Mouse (Mus musculus): Measurements from ENCODE around the gene Tns3. TPM values are rescaled to one million over a fixed set of nuclear protein-coding genes. Genes with fewer than 3 reads are reported as not detected.
A peak's percentile ranks its signal among the peaks of the same experiment; 100 is the strongest.

The Tns3 gene
- polyA plus RNA-seq, 1 experiment, result not detected

- 27% methylated on average over 10 of the region's 10 CpGs for WGBS
- H3K4me3 ChIP-seq (ENCODE audit: insufficient read depth, low read depth, low read length), result no peak overlapping the region
- TF ChIP-seq POLR2A (IDR thresholded peaks at IDR 0.05; ENCODE audit: insufficient read depth, low read depth, low read length), result no peak
- peak; percentile 48; the same call in 1 of the 2 replicates for TF ChIP-seq CTCF (IDR thresholded peaks at IDR 0.05; ENCODE audit: insufficient read depth, low read depth, low read length)
- H3K4me1 ChIP-seq (ENCODE audit: control insufficient read depth, insufficient read depth, low read length), result peaks cover 7% of the 10 kb centered on the region
- no peak overlapping the region for H3K27ac ChIP-seq (ENCODE audit: insufficient read depth, low read depth, low read length)
Measured at GRCm38 (mm10) chr11:8523344-8524126, 140.8 kb downstream of the Tns3 start.

- 70% methylated on average over 7 of the region's 7 CpGs for WGBS
- H3K27ac ChIP-seq (ENCODE audit: insufficient read depth, low read depth, low read length), result no peak overlapping the region
- TF ChIP-seq CTCF (IDR thresholded peaks at IDR 0.05; ENCODE audit: insufficient read depth, low read depth, low read length) (no peak), POLR2A (IDR thresholded peaks at IDR 0.05; ENCODE audit: insufficient read depth, low read depth, low read length) (no peak)
Measured at GRCm38 (mm10) chr11:8513359-8514253, 150.7 kb downstream of the Tns3 start.

GRCm38 (mm10) chr11:8510294-8510693 lies 154.0 kb downstream of the Tns3 start:
- 80% methylated on average over 2 of the region's 2 CpGs for WGBS
- TF ChIP-seq CTCF (IDR thresholded peaks at IDR 0.05; ENCODE audit: insufficient read depth, low read depth, low read length) (no peak), POLR2A (IDR thresholded peaks at IDR 0.05; ENCODE audit: insufficient read depth, low read depth, low read length) (no peak)
- Histone ChIP-seq H3K4me3 (ENCODE audit: insufficient read depth, low read depth, low read length) (no peak overlapping the region), H3K4me1 (ENCODE audit: control insufficient read depth, insufficient read depth, low read length) (no peaks in the 10 kb centered on the region; the same call in 1 of the 2 replicates), H3K27ac (ENCODE audit: insufficient read depth, low read depth, low read length) (no peak overlapping the region)

More at GRCm38 (mm10) chr11:8513359-8514253, 150.7 kb downstream of the Tns3 start:
- H3K4me1 ChIP-seq (ENCODE audit: control insufficient read depth, insufficient read depth, low read length), result no peaks in the 10 kb centered on the region; the same call in 1 of the 2 replicates
- H3K4me3 ChIP-seq (ENCODE audit: insufficient read depth, low read depth, low read length), result no peak overlapping the region

GRCm38 (mm10) chr11:8509614-8510013 lies 154.7 kb downstream of the Tns3 start:
- no peak overlapping the region for H3K4me3 ChIP-seq (ENCODE audit: insufficient read depth, low read depth, low read length)
- TF ChIP-seq POLR2A (IDR thresholded peaks at IDR 0.05; ENCODE audit: insufficient read depth, low read depth, low read length), result no peak
- TF ChIP-seq CTCF (IDR thresholded peaks at IDR 0.05; ENCODE audit: insufficient read depth, low read depth, low read length), result no peak
- 78% methylated on average over 7 of the region's 7 CpGs for WGBS
- no peak overlapping the region for H3K27ac ChIP-seq (ENCODE audit: insufficient read depth, low read depth, low read length)
- H3K4me1 ChIP-seq (ENCODE audit: control insufficient read depth, insufficient read depth, low read length), result no peaks in the 10 kb centered on the region; the same call in 1 of the 2 replicates

GRCm38 (mm10) chr11:8503735-8504134 lies 160.6 kb downstream of the Tns3 start:
- Histone ChIP-seq H3K4me1 (ENCODE audit: control insufficient read depth, insufficient read depth, low read length) (no peaks in the 10 kb centered on the region), H3K4me3 (ENCODE audit: insufficient read depth, low read depth, low read length) (no peak overlapping the region), H3K27ac (ENCODE audit: insufficient read depth, low read depth, low read length) (no peak overlapping the region)
- no peak for TF ChIP-seq POLR2A (IDR thresholded peaks at IDR 0.05; ENCODE audit: insufficient read depth, low read depth, low read length)
- no peak for TF ChIP-seq CTCF (IDR thresholded peaks at IDR 0.05; ENCODE audit: insufficient read depth, low read depth, low read length)
- WGBS, result 72% methylated on average over 11 of the region's 11 CpGs

GRCm38 (mm10) chr11:8500855-8501254 lies 163.5 kb downstream of the Tns3 start:
- TF ChIP-seq CTCF (IDR thresholded peaks at IDR 0.05; ENCODE audit: insufficient read depth, low read depth, low read length) (no peak), POLR2A (IDR thresholded peaks at IDR 0.05; ENCODE audit: insufficient read depth, low read depth, low read length) (no peak)
- 85% methylated on average over 6 of the region's 6 CpGs for WGBS
- Histone ChIP-seq H3K4me3 (ENCODE audit: insufficient read depth, low read depth, low read length) (no peak overlapping the region), H3K4me1 (ENCODE audit: control insufficient read depth, insufficient read depth, low read length) (peaks cover under 1% of the 10 kb centered on the region; the same call in 1 of the 2 replicates), H3K27ac (ENCODE audit: insufficient read depth, low read depth, low read length) (no peak overlapping the region)

- Histone ChIP-seq H3K27ac (ENCODE audit: insufficient read depth, low read depth, low read length) (no peak overlapping the region), H3K4me3 (ENCODE audit: insufficient read depth, low read depth, low read length) (no peak overlapping the region), H3K4me1 (ENCODE audit: control insufficient read depth, insufficient read depth, low read length) (peaks cover 11% of the 10 kb centered on the region)
- 77% methylated on average over 6 of the region's 6 CpGs for WGBS
- TF ChIP-seq CTCF (IDR thresholded peaks at IDR 0.05; ENCODE audit: insufficient read depth, low read depth, low read length) (no peak), POLR2A (IDR thresholded peaks at IDR 0.05; ENCODE audit: insufficient read depth, low read depth, low read length) (no peak)
Measured at GRCm38 (mm10) chr11:8497136-8497535, 167.2 kb downstream of the Tns3 start.

- Histone ChIP-seq H3K4me3 (ENCODE audit: insufficient read depth, low read depth, low read length) (no peak overlapping the region), H3K27ac (ENCODE audit: insufficient read depth, low read depth, low read length) (no peak overlapping the region), H3K4me1 (ENCODE audit: control insufficient read depth, insufficient read depth, low read length) (peaks cover 11% of the 10 kb centered on the region)
- TF ChIP-seq POLR2A (IDR thresholded peaks at IDR 0.05; ENCODE audit: insufficient read depth, low read depth, low read length) (no peak), CTCF (IDR thresholded peaks at IDR 0.05; ENCODE audit: insufficient read depth, low read depth, low read length) (no peak)
- WGBS, result 60% methylated on average over 5 of the region's 5 CpGs
Measured at GRCm38 (mm10) chr11:8496686-8497085, 167.6 kb downstream of the Tns3 start.

GRCm38 (mm10) chr11:8495801-8496200 lies 168.5 kb downstream of the Tns3 start:
- no peak overlapping the region for H3K27ac ChIP-seq (ENCODE audit: insufficient read depth, low read depth, low read length)
- 82% methylated on average over 7 of the region's 7 CpGs for WGBS
- TF ChIP-seq CTCF (IDR thresholded peaks at IDR 0.05; ENCODE audit: insufficient read depth, low read depth, low read length), result no peak
- TF ChIP-seq POLR2A (IDR thresholded peaks at IDR 0.05; ENCODE audit: insufficient read depth, low read depth, low read length), result no peak

More at GRCm38 (mm10) chr11:8495801-8496200, 168.5 kb downstream of the Tns3 start:
- H3K4me1 ChIP-seq (ENCODE audit: control insufficient read depth, insufficient read depth, low read length), result peaks cover 11% of the 10 kb centered on the region
- no peak overlapping the region for H3K4me3 ChIP-seq (ENCODE audit: insufficient read depth, low read depth, low read length)
